Mouse (Mus musculus) urinary bladder, adult 18-20 months (tissue): ENCODE measurements at regions not wholly inside any gene's neighbourhood (a gene's known extent, or its start where the extent isn't known, plus 50 kb on each side); places are given as distances from the start of the nearest gene placed in this dataset.
"Not testable (repeated sequence)": the region's sequence is repeated elsewhere in the genome, so short reads cannot be mapped to it uniquely, and the experiment has no call there.

Source experiments
- DNase-seq, 2 experiments: peaks; one replicate each; pipeline ENCODE4 v3.0.0; 2022; ENCODE audit warnings: low spot score in 2 of 2, mixed read lengths in 2 of 2

DNA sequence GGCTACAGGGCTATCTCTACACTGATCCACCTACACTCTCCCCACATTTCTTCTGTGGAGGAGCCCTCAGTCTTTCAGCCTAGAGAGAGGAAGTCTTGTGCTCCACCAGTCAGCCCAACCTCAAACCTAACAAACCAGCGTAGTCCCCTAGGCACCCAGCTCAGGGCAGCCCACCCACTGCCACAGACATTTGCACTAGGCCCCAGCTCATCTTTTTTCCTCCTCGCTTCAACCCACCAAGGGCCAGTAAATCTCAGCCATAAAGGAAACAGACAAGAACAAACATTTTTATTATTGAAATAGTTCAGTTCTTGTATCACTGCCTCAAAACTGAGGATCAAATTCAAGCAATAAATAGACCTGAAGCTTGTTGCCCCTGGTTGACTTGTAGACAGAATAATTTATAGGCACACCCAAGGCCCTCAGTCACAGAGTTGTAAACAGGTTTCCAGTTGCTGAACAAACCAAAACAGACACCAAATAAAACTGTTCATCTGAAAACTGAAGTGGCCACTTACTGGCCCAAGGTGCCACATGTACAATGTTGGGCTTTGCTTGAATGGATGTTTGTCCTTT is 58.0 kb upstream of the Cdyl start:
- DNase-seq: no peak

- DNase-seq: no peak
These were observed 56.6 kb upstream of the Cdyl start for GRCm38 (mm10) chr13:35603080-35603479.

GRCm38 (mm10) chr13:35604061-35604460 is 55.6 kb upstream of the Cdyl start:
- no peak for DNase-seq

DNA sequence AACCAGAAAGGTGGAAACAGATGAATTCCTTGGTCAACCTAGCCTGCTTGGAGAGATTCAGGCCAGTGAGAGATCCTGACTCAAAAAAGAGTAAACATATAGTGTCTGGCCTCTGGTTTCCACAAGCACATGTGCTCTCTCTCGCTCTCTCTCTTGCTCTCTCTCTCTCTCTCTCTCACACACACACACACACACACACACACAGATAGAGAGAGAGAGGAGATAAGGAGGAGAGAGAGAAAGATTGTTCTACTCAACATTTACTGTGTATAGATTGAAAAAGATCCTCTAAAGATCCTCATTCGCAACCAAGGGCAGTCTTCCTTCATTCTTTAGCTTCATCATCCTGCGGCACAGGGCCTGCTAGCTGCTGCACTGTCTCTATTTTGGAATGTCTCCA is 54.9 kb upstream of the Cdyl start:
- DNase-seq: no peak

DNA sequence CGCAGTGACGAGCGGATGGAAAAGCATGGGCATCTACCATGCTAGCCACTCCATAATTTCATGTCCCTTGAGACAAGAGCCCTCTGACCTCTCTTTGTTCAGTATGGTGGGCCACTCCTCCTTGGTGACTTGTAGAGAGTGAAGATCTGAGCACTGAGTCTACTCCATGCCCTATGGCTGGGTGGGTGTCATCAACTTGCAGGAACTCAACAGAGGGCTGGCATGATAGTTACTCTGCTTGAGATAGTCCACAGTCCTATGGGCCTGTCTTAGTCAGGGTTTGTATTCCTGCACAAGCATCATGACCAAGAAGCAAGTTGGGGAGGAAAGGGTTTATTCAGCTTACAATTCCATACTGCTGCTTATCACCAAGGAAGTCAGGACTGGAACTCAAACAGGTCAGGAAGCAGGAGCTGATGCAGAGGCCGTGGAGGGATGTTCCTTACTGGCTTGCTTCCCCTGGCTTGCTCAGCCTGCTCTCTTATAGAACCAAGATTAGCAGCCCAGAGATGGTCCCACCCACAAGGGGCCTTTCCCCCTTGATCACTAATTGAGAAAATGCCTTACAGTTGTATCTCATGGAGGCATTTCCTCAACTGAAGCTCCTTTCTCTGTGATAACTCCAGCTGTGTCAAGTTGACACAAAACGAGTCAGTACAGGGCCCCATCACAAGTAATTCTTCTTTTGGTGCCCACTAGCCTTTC is 52.6 kb upstream of the Cdyl start:
- not testable (repeated sequence) for DNase-seq

DNA sequence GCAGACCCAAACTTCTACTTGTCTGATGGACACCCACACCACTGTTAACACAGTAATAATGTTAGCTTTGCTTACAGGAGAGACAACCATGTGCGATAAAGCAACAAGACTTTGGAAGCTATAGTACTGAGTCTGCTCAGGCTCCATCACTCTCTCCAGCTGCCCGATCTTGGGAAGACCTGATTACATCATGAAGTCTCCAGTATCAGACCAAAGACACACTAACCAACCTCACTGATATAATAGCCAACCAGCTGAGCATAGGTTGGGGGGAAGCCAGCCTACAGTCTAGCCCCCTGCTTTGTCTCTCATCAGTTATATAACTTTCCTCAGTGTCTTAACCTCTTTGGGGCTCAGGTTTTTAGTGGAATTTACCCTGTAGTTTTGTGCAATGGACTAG is 51.9 kb upstream of the Cdyl start:
- no peak for DNase-seq
